Mouse (Mus musculus): ENCODE results near the gene Ets1. TPM values are rescaled to one million over a fixed set of nuclear protein-coding genes. Genes with fewer than 3 reads are reported as not detected.

Gene Ets1
- 21.7 and 22.9 TPM in 2 replicates for polyA plus RNA-seq (2014; fragmentation: Nextera tagmentation; extraction: Ambion mirVana)

DNA sequence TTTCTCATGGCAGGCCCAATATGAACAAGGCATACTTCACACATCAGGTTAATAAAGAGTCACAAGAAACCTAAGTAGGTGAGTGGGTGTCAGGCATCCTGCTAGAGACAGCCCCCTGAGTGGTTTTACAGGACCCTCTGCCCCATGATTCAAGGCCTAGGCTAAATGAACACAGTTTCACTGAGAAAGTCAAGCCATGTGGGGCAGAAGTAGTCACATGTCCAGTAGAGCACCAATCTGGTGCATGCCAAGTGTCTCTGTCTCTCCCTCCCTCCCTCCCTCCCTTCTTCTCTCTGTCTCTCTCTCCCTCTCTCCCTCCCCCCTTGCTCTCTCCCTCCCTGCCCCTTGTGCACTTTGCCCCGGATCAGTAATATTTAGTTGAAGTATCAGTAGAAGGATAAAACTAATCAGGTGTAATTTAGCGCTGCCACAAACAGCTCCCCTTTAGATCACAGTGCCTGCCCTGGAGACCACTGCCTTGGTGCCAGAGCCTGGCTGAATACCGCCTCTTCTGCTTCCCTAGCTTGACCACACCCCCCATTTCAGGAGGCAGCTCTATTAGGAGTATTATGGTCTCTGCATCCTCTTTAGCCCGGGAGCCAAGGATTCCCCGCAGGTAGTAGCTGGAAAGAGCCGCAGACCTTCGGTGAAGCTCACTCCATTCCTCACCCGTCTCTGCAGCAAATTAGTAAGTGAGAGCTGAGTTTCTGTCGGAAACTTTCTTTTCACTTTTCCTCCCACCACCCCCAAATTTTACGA is at the start of gene Ets1:
Gene Ets1 (plus strand): TSS at position 595 of the 759 bp plus-strand sequence.
- Histone ChIP-seq H3K36me3 (ENCODE audit: control insufficient read depth, insufficient read depth, low read length) (no peaks in the 10 kb centered on the region), H3K27me3 (ENCODE audit: control insufficient read depth, insufficient read depth, low read length) (peaks cover 9% of the 10 kb centered on the region), H3K4me2 (peak within 1 kb of the TSS; percentile 29; the same call in 1 of the 2 replicates), H3K9me3 (ENCODE audit: control insufficient read depth, low read length) (no peaks in the 10 kb centered on the region), H3K4me1 (ENCODE audit: control insufficient read depth, insufficient read depth, low read length) (no peaks in the 10 kb centered on the region), H3K27ac (ENCODE audit: low read depth, low read length) (no peak within 1 kb of the TSS), H3K9ac (ENCODE audit: low read length) (no peak within 1 kb of the TSS), H3K4me3 (ENCODE audit: low read depth, low read length) (no peak within 1 kb of the TSS)
- 2% methylated on average over 10 of the region's 10 CpGs for WGBS
- peak; percentile 48; the same call in 1 of the 2 replicates for ATAC-seq (ENCODE audit: low FRiP score)
- peak; percentile 88 for DNase-seq (ENCODE audit: low spot score, missing footprints)

DNA sequence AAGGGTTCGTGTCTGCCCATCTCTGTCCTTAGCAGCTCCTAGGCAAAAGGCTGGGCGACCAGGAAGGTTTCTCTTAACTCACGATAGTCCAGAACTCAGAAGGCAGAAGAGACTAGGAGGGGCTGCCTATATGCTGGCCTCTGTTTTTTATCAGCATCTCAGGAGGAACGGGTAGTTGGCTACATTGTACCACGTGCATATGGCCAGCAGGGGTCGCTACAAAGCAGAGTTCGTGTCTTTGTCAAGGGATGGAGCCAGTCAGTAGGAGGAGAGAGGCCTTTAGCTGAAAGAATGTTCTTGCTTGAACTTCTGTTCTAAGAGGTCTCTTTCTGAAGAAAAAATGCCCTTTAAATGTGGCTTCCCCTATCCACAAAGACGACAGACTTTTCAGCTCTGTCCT is 46.1 kb upstream of the Ets1 start:
- H3K27me3 ChIP-seq (ENCODE audit: control insufficient read depth, insufficient read depth, low read length) = peaks cover 3% of the 10 kb centered on the region; the same call in 1 of the 2 replicates
- no peak overlapping the region for H3K4me2 ChIP-seq
- WGBS = 11% methylated on average over 8 of the region's 8 CpGs

DNA sequence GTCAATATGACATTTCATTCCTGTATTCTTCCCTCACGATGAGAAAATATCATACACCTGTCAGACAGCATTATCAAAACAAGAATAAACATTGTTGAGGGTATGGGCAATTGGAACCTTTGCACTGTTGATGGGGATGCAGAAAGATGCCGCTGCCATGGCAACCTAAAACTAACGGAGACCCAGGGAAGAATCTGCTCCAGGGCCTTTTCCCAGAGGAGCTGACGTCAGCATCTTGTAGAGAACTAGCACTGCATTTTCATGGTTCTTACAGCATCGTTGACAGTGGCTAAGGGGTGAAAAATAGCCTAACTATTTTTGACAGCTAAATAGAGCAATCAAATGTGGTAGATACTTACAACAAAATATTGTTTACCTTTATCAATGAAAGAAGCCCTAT is 45.5 kb upstream of the Ets1 start:
- Histone ChIP-seq H3K4me1 (ENCODE audit: control insufficient read depth, insufficient read depth, low read length) (no peaks in the 10 kb centered on the region; the same call in 1 of the 2 replicates), H3K36me3 (ENCODE audit: control insufficient read depth, insufficient read depth, low read length) (no peaks in the 10 kb centered on the region), H3K9me3 (ENCODE audit: control insufficient read depth, low read length) (no peaks in the 10 kb centered on the region), H3K4me3 (ENCODE audit: low read depth, low read length) (no peak overlapping the region), H3K4me2 (no peak overlapping the region), H3K9ac (ENCODE audit: low read length) (no peak overlapping the region), H3K27me3 (ENCODE audit: control insufficient read depth, insufficient read depth, low read length) (peaks cover 3% of the 10 kb centered on the region; the same call in 1 of the 2 replicates), H3K27ac (ENCODE audit: low read depth, low read length) (no peak overlapping the region)
- DNase-seq (ENCODE audit: low spot score, missing footprints) (no peak), ATAC-seq (ENCODE audit: low FRiP score) (no peak)
- WGBS = 52% methylated on average over 5 of the region's 5 CpGs

More for the DNA sequence above, 46.1 kb upstream of the Ets1 start:
- Histone ChIP-seq H3K27ac (ENCODE audit: low read depth, low read length) (no peak overlapping the region), H3K4me1 (ENCODE audit: control insufficient read depth, insufficient read depth, low read length) (no peaks in the 10 kb centered on the region; the same call in 1 of the 2 replicates), H3K9me3 (ENCODE audit: control insufficient read depth, low read length) (no peaks in the 10 kb centered on the region), H3K36me3 (ENCODE audit: control insufficient read depth, insufficient read depth, low read length) (no peaks in the 10 kb centered on the region), H3K9ac (ENCODE audit: low read length) (no peak overlapping the region), H3K4me3 (ENCODE audit: low read depth, low read length) (no peak overlapping the region)
- ATAC-seq (ENCODE audit: low FRiP score) (peak; percentile 65), DNase-seq (ENCODE audit: low spot score, missing footprints) (peak; percentile 98)

DNA sequence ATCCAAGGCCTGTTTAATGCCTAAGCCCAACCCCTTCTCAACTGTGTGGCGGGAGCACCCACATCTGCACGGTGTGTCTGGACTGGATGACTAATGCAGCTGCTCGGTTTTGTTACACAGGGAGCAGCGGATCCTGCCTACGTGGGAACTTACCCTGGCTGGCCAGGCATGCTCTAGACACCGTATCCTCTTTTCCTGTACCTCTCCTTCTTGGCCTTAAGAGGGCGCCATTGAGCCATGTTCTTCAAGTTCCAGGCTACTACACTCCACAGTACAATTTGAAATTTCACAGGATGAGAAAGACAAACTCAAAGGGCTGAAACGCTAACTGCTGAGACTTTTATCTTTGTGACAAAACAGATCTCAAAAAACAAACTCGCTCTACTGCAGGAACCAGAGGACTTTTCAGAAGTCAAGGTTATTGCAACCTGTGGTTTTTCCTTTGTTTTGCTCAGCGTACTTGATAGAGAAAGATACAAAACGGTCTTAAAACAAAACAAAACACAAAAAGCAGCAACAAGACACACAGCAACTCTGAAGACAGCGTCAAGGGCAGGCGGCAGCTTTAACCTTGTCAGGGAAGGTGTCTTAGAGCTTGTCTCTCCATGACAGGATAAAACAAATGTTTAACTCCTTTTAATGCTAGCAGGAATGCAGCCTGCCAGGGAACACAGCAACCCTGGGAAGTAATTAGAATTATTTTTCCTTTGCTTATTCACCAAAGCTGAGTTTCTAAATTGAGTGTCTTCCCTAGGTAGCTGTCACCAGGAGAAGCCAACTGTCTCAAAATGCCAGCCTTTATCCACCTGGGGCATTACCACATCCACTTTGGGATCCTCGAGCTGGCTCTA is 44.1 kb upstream of the Ets1 start:
- peak; percentile 54 for ATAC-seq (ENCODE audit: low FRiP score)
- Histone ChIP-seq H3K36me3 (ENCODE audit: control insufficient read depth, insufficient read depth, low read length) (no peaks in the 10 kb centered on the region), H3K4me3 (ENCODE audit: low read depth, low read length) (no peak overlapping the region), H3K4me1 (ENCODE audit: control insufficient read depth, insufficient read depth, low read length) (no peaks in the 10 kb centered on the region; the same call in 1 of the 2 replicates), H3K27ac (ENCODE audit: low read depth, low read length) (no peak overlapping the region), H3K27me3 (ENCODE audit: control insufficient read depth, insufficient read depth, low read length) (peaks cover 3% of the 10 kb centered on the region; the same call in 1 of the 2 replicates), H3K9ac (ENCODE audit: low read length) (no peak overlapping the region), H3K9me3 (ENCODE audit: control insufficient read depth, low read length) (no peaks in the 10 kb centered on the region), H3K4me2 (no peak overlapping the region)
- DNase-seq (ENCODE audit: low spot score, missing footprints) = peak; percentile 92
- 12% methylated on average over 14 of the region's 14 CpGs for WGBS

DNA sequence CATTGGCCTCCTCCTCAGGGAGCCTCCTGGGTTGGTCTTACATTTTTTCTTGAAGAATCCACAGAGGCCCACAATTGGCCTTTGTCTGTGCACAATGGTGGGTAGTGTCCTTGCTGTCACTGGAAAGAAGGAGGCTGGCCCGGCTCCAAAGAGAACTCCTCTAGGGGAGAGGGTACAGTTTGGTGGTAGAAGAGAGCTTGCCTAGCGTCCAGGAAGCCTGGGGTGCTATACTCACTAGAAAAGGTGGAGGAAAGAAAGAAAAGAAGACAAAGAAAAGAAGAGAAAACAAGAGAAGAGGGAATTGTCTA is 43.5 kb upstream of the Ets1 start:
- Histone ChIP-seq H3K4me1 (ENCODE audit: control insufficient read depth, insufficient read depth, low read length) (no peaks in the 10 kb centered on the region; the same call in 1 of the 2 replicates), H3K36me3 (ENCODE audit: control insufficient read depth, insufficient read depth, low read length) (no peaks in the 10 kb centered on the region), H3K27ac (ENCODE audit: low read depth, low read length) (no peak overlapping the region), H3K9ac (ENCODE audit: low read length) (no peak overlapping the region), H3K27me3 (ENCODE audit: control insufficient read depth, insufficient read depth, low read length) (peaks cover 3% of the 10 kb centered on the region; the same call in 1 of the 2 replicates), H3K9me3 (ENCODE audit: control insufficient read depth, low read length) (no peaks in the 10 kb centered on the region), H3K4me2 (no peak overlapping the region), H3K4me3 (ENCODE audit: low read depth, low read length) (no peak overlapping the region)
- 7% methylated on average over 2 of the region's 2 CpGs for WGBS
- DNase-seq (ENCODE audit: low spot score, missing footprints) (no peak), ATAC-seq (ENCODE audit: low FRiP score) (0 out of 2 replicates have a peak, but pooled peaks have one; percentile 15)

DNA sequence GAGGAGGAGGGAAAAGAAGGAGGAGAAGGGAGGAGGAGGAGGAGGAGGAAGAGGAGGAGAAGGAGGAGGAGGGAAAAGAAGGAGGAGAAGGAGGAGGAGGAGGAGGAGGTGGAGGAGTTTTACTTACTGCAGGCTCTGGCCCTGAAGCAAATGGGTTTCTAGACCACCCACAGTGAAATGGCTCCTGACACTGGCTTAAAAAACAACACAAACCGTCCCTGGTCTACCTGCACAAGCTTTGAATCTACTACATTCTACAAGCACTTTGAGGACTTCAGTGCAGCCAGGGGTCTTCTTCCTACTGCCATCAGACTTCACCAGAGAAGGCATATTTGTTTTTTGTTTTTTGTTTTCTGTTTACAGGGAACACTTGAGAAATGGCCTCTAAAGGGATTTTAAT is 42.2 kb upstream of the Ets1 start:
- H3K27me3 ChIP-seq (ENCODE audit: control insufficient read depth, insufficient read depth, low read length) = peaks cover 3% of the 10 kb centered on the region; the same call in 1 of the 2 replicates
- WGBS = 14% methylated on average over 1 of the region's 1 CpGs
- H3K4me1 ChIP-seq (ENCODE audit: control insufficient read depth, insufficient read depth, low read length) = no peaks in the 10 kb centered on the region; the same call in 1 of the 2 replicates
- H3K4me3 ChIP-seq (ENCODE audit: low read depth, low read length) = no peak overlapping the region
- H3K36me3 ChIP-seq (ENCODE audit: control insufficient read depth, insufficient read depth, low read length) = no peaks in the 10 kb centered on the region
- ATAC-seq (ENCODE audit: low FRiP score) (no peak), DNase-seq (ENCODE audit: low spot score, missing footprints) (no peak)
- no peak overlapping the region for H3K4me2 ChIP-seq
- no peak overlapping the region for H3K27ac ChIP-seq (ENCODE audit: low read depth, low read length)
- H3K9me3 ChIP-seq (ENCODE audit: control insufficient read depth, low read length) = no peaks in the 10 kb centered on the region
- H3K9ac ChIP-seq (ENCODE audit: low read length) = no peak overlapping the region

DNA sequence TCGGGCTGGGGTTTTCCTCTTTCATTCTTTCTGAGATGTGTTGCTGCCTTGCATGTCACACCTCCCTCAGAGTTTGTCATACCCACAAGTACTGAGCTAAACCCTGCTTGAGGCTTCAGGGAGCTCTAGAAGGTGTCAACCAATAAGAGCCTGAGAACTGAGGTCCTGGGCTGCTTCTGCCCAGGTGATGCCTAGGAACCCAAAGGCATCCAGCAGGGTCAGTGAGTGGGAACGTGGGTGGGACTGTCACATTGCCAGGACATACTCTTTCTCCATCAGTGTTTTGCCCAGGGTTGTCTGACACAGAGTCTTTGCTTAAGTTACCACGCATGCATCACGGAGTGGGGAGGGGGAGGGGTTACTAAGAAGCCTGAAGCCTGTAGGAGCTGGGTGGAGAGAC is 41.7 kb upstream of the Ets1 start:
- no peak overlapping the region for H3K27ac ChIP-seq (ENCODE audit: low read depth, low read length)
- no peak overlapping the region for H3K4me3 ChIP-seq (ENCODE audit: low read depth, low read length)
- no peaks in the 10 kb centered on the region for H3K36me3 ChIP-seq (ENCODE audit: control insufficient read depth, insufficient read depth, low read length)
- no peak overlapping the region for H3K4me2 ChIP-seq
- 47% methylated on average over 4 of the region's 4 CpGs for WGBS
- ATAC-seq (ENCODE audit: low FRiP score) (no peak), DNase-seq (ENCODE audit: low spot score, missing footprints) (no peak)
- H3K4me1 ChIP-seq (ENCODE audit: control insufficient read depth, insufficient read depth, low read length) = no peaks in the 10 kb centered on the region; the same call in 1 of the 2 replicates
- no peaks in the 10 kb centered on the region for H3K9me3 ChIP-seq (ENCODE audit: control insufficient read depth, low read length)
- H3K9ac ChIP-seq (ENCODE audit: low read length) = no peak overlapping the region
- peaks cover 3% of the 10 kb centered on the region; the same call in 1 of the 2 replicates for H3K27me3 ChIP-seq (ENCODE audit: control insufficient read depth, insufficient read depth, low read length)

DNA sequence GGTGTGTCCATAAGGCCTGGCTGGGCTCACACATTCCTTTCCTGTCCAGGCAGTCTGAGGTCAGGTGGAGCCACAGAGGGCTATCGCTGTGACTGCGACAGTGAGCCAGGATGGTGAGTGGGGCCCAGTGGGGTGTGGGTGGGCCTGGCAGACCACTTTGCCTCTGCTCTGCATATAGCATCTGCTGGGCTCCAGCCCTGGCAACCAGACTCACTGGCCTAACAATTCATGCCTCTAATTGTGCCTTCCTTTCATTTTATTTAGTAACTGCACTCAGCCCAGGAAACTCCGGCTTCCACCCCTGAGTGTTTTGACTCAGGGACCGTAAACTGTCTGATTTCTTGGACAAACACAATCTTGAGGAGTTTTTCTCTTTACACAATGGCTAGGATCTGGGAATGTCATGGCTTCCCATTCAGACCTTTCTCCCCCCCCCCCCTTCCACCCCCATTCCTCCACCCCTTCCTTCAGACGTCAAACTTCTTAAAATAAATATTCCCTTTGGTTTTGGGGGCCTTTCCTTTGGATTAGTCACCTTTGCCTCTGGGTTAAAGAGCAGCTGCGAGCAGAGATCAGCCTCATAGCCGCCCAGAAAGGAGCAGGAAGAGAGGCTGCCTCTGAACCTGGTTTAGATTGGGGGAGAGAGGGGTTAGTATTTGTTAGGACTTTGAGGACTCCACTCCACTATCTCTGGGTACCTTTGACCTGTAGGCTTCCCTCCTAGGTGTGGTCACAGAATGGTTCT is 40.8 kb upstream of the Ets1 start:
- Histone ChIP-seq H3K4me2 (no peak overlapping the region), H3K4me3 (ENCODE audit: low read depth, low read length) (no peak overlapping the region), H3K9ac (ENCODE audit: low read length) (no peak overlapping the region), H3K9me3 (ENCODE audit: control insufficient read depth, low read length) (no peaks in the 10 kb centered on the region), H3K36me3 (ENCODE audit: control insufficient read depth, insufficient read depth, low read length) (no peaks in the 10 kb centered on the region), H3K27ac (ENCODE audit: low read depth, low read length) (no peak overlapping the region), H3K27me3 (ENCODE audit: control insufficient read depth, insufficient read depth, low read length) (peaks cover 3% of the 10 kb centered on the region; the same call in 1 of the 2 replicates), H3K4me1 (ENCODE audit: control insufficient read depth, insufficient read depth, low read length) (no peaks in the 10 kb centered on the region; the same call in 1 of the 2 replicates)
- no peak for ATAC-seq (ENCODE audit: low FRiP score)
- WGBS = 49% methylated on average over 7 of the region's 7 CpGs
- no peak for DNase-seq (ENCODE audit: low spot score, missing footprints)

Data from midbrain, embryonic 11.5 days (tissue).